Mouse (Mus musculus) bone marrow macrophage, adult 2 months (primary cell): ENCODE results near the gene Axin1.

ENCODE experiments used
- CTCF ChIP-seq: IDR thresholded peaks from 2 replicates; pipeline ENCODE4 v1.5.1; 2012; ENCODE audit warnings: low read depth, mild to moderate bottlenecking, low read length, moderate library complexity
- POLR2A ChIP-seq: IDR thresholded peaks from 2 replicates; pipeline ENCODE4 v1.6.1; 2012; ENCODE audit warnings: mild to moderate bottlenecking, low read depth, low read length, borderline replicate concordance

DNA sequence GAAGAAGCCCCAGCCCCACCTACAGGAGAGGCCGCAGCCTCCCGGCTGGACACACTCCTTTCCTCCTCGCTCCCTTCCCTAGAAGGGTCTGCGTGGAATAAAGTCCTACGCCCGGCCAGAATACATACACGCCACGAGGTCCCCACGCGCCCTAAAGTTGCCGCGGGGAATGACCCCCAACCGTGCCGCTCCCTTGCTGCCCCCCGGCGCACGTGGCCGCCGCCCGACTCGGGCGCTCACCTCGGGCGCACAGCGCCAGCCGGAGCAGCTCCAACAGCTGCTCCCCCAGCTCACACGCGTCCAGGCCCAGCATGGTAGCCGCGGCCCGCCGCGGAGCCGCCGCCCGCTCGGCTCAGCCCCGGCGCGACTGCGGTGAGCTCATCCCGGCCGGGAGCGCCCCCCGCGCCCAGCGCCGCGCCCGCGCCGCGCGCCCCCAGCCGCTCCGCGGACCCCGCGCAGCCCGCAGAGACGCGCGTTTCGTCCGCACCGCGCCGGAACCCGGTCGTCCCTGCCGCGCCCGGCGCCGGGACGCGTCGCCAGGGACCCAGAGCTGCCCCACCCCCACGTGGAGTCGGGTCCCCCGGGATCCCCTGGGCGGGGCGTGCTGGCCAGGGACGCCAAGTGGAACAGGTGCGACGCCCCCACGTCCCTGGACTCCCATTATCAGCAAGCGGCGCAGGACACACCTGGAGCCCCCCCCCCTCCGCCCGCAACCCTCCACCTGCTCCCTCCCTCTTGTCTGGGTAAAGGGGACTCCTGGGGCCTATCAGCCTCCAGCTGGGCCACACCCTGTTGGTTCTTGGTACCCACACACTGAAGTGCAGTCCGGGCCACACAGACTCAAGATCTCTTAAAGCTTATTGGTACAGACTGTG is 62.6 kb downstream of the Axin1 start:
- TF ChIP-seq CTCF: no peak
- TF ChIP-seq POLR2A: no peak
